Mouse (Mus musculus) ES-CJ7 (cell line): ENCODE data around the gene Fgf11.

Experiments
- DNase-seq: peaks from one replicate; pipeline ENCODE4 v3.0.0; 2011; ENCODE audit warnings: low read depth, low spot score

Gene Fgf11

DNA sequence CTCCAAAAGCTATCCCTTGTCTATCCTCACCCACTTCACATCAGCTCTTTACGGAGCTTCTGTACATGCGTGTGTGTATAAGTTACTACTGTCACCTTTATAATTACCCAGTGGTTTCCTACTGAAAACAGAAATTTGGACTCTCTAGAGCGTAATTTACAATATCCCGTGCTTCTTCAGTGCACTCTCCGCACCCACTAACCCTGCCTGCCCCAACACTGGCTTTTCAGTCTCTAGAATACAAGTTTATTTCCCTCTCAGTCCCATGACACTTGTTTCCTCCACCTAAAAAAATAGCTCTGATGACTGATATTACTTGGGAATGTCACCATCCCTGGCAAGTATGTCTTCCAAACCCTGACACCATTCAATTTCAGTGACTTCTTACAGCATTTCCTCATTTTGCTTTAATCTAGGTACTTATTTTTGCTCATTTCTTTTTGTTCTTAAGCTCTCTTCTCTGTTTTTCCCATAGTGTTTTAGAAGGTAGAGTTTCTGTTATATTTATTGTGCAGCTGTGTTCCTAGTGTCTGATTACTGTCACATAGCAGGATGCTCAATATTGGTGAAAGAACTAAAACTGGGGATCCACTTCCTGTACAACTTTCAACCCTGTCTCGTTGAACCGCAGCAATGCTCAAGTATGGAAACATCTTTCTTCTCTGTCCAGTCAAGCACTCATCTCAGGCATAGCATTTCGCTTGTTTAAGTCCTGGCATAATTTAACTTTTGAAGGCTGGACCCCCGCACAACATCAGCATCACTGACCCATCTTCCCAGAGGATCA is 44.2 kb downstream of the Fgf11 start:
- DNase-seq: no peak

DNA sequence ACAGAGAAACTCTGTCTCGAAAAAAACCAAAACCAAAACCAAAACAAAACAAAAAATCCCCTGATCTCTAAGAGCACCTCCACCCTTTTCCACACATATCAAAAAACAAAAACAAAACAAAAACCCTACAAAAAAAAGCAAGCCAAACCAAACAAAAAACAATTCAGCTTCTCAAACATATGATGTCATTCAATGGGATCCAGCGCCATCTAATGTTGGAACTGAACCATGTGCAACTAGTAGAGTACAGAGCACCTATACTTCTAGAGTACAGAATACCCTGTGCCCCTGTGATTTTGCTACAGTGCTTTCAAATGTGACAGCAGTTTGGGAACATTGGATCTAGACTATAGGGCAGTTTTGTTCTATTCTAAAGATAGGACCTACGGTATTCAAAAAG is 47.0 kb downstream of the Fgf11 start:
- peak; percentile 74 for DNase-seq

- DNase-seq: no peak
Measured at GRCm38 (mm10) chr11:69754233-69754632, 47.4 kb downstream of the Fgf11 start.

GRCm38 (mm10) chr11:69752686-69753085 is 49.0 kb downstream of the Fgf11 start:
- DNase-seq: no peak

DNA sequence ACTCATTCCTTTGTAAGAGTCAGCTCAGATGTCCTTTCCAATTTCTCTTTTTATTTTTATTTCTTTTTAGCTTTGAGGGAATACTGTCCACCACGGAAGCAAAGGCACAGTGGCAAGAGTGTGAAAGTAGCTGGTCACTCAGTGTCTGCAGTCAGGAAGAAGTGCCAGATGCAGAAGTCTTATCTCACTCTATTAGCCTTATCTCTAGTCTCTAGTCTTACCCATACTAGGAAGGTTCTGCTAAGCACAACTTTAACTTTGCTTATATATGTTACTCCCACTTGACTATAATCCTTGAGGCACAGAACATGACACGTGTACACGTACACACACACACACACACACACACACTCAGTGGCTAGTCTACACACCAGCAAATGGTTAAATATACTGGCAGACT is 50.0 kb downstream of the Fgf11 start:
- DNase-seq: no peak
